Mouse (Mus musculus) kidney, adult 18-20 months (tissue): ENCODE data around the gene Lbp.

ENCODE experiments used
- DNase-seq: peaks from one replicate; pipeline ENCODE4 v3.0.0; 2021

Lbp gene

GRCm38 (mm10) chr2:158316371-158316770 lies 10.1 kb downstream of the Lbp start:
- peak; percentile 18 for DNase-seq

- peak; percentile 43 for DNase-seq
Observed at GRCm38 (mm10) chr2:158317026-158317425, 10.7 kb downstream of the Lbp start.

GRCm38 (mm10) chr2:158321596-158321995 lies 15.3 kb downstream of the Lbp start:
- DNase-seq = no peak

- DNase-seq = no peak
Observed at GRCm38 (mm10) chr2:158322845-158323244, 16.6 kb downstream of the Lbp start.

GRCm38 (mm10) chr2:158324531-158325190 lies 18.4 kb downstream of the Lbp start:
- DNase-seq = no peak

GRCm38 (mm10) chr2:158325609-158326008 lies 19.3 kb downstream of the Lbp start:
- no peak for DNase-seq

- DNase-seq = no peak
Observed at GRCm38 (mm10) chr2:158334356-158334755, 28.1 kb downstream of the Lbp start.

GRCm38 (mm10) chr2:158337698-158338097 lies 31.4 kb downstream of the Lbp start:
- DNase-seq = no peak

GRCm38 (mm10) chr2:158339948-158340564 lies 33.8 kb downstream of the Lbp start:
- peak; percentile 53 for DNase-seq

- DNase-seq = no peak
Observed at GRCm38 (mm10) chr2:158341324-158341723, 35.0 kb downstream of the Lbp start.

- no peak for DNase-seq
Observed at GRCm38 (mm10) chr2:158343495-158343894, 37.2 kb downstream of the Lbp start.

- DNase-seq = no peak
Observed at GRCm38 (mm10) chr2:158346467-158346866, 40.2 kb downstream of the Lbp start.

GRCm38 (mm10) chr2:158347868-158348267 lies 41.6 kb downstream of the Lbp start:
- DNase-seq = peak; percentile 77

- no peak for DNase-seq
Observed at GRCm38 (mm10) chr2:158352801-158353520, 46.7 kb downstream of the Lbp start.

- no peak for DNase-seq
Observed at GRCm38 (mm10) chr2:158354348-158355114, 48.2 kb downstream of the Lbp start.

GRCm38 (mm10) chr2:158355238-158355637 lies 48.9 kb downstream of the Lbp start:
- DNase-seq = no peak

- DNase-seq = no peak
Observed at GRCm38 (mm10) chr2:158356121-158356520, 49.8 kb downstream of the Lbp start.

- DNase-seq = peak; percentile 28
Observed at GRCm38 (mm10) chr2:158359757-158360620, 53.7 kb downstream of the Lbp start.

- DNase-seq = peak; percentile 84
Observed at GRCm38 (mm10) chr2:158360873-158361677, 54.8 kb downstream of the Lbp start.

- DNase-seq = peak; percentile 27
Observed at GRCm38 (mm10) chr2:158361678-158362320, 55.5 kb downstream of the Lbp start.

- DNase-seq = no peak
Observed at GRCm38 (mm10) chr2:158364175-158364574, 57.9 kb downstream of the Lbp start.
